Mouse (Mus musculus): ENCODE data around the gene Atl3. TPM values are rescaled to one million over a fixed set of nuclear protein-coding genes. Genes with fewer than 3 reads are reported as not detected.
A peak's percentile ranks its signal among the peaks of the same experiment; 100 is the strongest.

The Atl3 gene
- polyA plus RNA-seq, 1 experiment: 16.0 TPM

DNA sequence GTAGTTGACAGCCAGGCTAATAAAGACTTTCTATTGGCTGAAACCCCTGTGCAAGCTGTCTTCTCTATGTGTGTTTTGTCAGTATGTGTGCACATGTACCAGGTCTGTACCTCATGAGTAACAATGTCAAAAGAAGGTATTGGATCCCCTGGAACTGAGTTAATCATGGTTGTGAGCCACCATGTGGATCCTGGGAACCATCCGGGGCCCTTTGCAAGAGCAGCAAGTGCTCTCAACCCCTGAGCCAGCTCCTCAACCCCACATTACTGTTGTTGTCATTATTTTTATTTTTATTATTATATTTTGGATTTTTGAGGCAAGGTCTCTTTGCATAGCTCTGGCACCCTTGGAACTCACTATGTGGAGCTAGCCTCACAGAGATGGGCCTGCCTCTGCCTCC lies 62.8 kb downstream of the Atl3 start:
- H3K4me3 ChIP-seq (ENCODE audit: insufficient read depth, poor library complexity, severe bottlenecking): no peak overlapping the region
- no peaks in the 10 kb centered on the region for H3K27me3 ChIP-seq (ENCODE audit: control insufficient read depth, insufficient read depth, insufficient read length)
- H3K36me3 ChIP-seq (ENCODE audit: control insufficient read depth, insufficient read depth): no peaks in the 10 kb centered on the region
- H3K79me2 ChIP-seq (ENCODE audit: control insufficient read depth, insufficient read depth): no peaks in the 10 kb centered on the region
- no peaks in the 10 kb centered on the region for H3K79me3 ChIP-seq (ENCODE audit: low read depth)
- TF ChIP-seq USF1 (IDR thresholded peaks at IDR 0.05; ENCODE audit: low read depth) (no peak), MYOG (IDR thresholded peaks at IDR 0.05; ENCODE audit: control insufficient read depth, extremely low read depth, insufficient read length) (no peak), CTCF (IDR thresholded peaks at IDR 0.05; ENCODE audit: control insufficient read depth, insufficient read depth, insufficient read length) (no peak), MYOD1 (IDR thresholded peaks at IDR 0.05; ENCODE audit: control insufficient read depth, insufficient read length, low read depth) (no peak), FOSL1 (IDR thresholded peaks at IDR 0.05; ENCODE audit: insufficient read depth, low read length, poor library complexity, severe bottlenecking) (no peak)
- H3ac ChIP-seq (ENCODE audit: control insufficient read depth, insufficient read length, low read depth): no peak overlapping the region

DNA sequence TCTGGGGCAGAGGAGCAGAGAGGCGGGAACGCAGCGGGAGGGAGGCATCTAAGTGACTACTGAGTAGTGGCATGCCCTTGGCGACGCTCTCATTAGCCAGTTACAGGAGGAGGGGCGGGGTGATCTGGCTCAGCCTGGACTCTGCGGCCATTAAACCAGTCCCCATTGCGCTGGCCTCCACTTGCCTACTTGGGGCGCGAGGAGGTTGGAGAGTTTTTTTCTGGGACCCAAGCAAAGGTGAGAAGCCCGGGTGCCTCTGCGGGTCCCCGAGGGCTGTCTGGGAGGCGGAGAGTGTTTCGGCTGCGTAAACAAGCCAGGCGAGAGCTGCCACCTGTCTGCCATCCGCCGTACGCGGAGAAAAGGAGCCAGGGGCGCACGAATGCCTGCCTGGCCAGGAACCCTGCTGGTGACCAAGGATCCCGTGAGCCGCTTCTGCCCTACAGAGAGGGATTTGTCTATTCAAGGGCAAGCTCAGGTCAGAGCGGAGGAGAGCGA lies 63.5 kb downstream of the Atl3 start, which contains the start of gene Pla2g16:
Gene Pla2g16, plus strand, starts transcription at position 132 of the 495 bp plus-strand sequence.
- peak within 1 kb of the TSS; percentile 71 for H3ac ChIP-seq (ENCODE audit: control insufficient read depth, insufficient read length, low read depth)
- TF ChIP-seq MAX (IDR thresholded peaks at IDR 0.05) (peak; percentile 61), USF1 (IDR thresholded peaks at IDR 0.05; ENCODE audit: low read depth) (no peak), FOSL1 (IDR thresholded peaks at IDR 0.05; ENCODE audit: insufficient read depth, low read length, poor library complexity, severe bottlenecking) (no peak)

DNA sequence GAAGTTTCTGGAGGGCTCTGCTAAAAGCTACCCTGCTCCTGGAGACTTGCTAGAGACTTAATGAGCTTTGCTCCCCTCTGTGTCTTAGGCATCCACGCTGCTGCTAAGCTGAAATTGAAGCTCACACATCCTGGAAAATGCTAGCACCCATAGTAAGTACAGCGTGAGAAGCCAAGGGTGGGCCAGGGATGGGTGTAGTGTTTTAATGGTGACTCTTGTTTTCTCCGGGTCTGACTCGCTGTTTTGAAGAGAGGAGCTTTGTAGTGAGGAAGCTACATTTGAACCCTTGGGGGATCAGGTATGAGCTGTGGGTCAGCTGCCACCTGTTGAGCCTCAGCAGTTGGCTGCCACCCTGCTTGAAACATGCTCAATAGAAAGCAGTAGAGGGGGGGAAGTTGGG lies 64.0 kb downstream of the Atl3 start:
- TF ChIP-seq MAX (IDR thresholded peaks at IDR 0.05): no peak
- no peak for TF ChIP-seq MYOG (IDR thresholded peaks at IDR 0.05; ENCODE audit: control insufficient read depth, extremely low read depth, insufficient read length)
- no peak for TF ChIP-seq CTCF (IDR thresholded peaks at IDR 0.05; ENCODE audit: control insufficient read depth, insufficient read depth, insufficient read length)
- TF ChIP-seq CEBPB (IDR thresholded peaks at IDR 0.05; ENCODE audit: low read depth): no peak
- TF ChIP-seq FOSL1 (IDR thresholded peaks at IDR 0.05; ENCODE audit: insufficient read depth, low read length, poor library complexity, severe bottlenecking): no peak
- no peak for TF ChIP-seq USF1 (IDR thresholded peaks at IDR 0.05; ENCODE audit: low read depth)
- no peak for TF ChIP-seq MYOD1 (IDR thresholded peaks at IDR 0.05; ENCODE audit: control insufficient read depth, insufficient read length, low read depth)
- no peaks in the 10 kb centered on the region for H3K79me2 ChIP-seq (ENCODE audit: control insufficient read depth, insufficient read depth)
- peak overlapping the region; percentile 71 for H3ac ChIP-seq (ENCODE audit: control insufficient read depth, insufficient read length, low read depth)
- no peaks in the 10 kb centered on the region for H3K36me3 ChIP-seq (ENCODE audit: control insufficient read depth, insufficient read depth)
- peak overlapping the region; percentile 35 for H3K4me3 ChIP-seq (ENCODE audit: insufficient read depth, poor library complexity, severe bottlenecking)
- H3K79me3 ChIP-seq (ENCODE audit: low read depth): no peaks in the 10 kb centered on the region
- H3K27me3 ChIP-seq (ENCODE audit: control insufficient read depth, insufficient read depth, insufficient read length): no peaks in the 10 kb centered on the region

More for the DNA sequence above, 63.5 kb downstream of the Atl3 start, which contains the start of gene Pla2g16:
- peak within 1 kb of the TSS; percentile 35 for H3K4me3 ChIP-seq (ENCODE audit: insufficient read depth, poor library complexity, severe bottlenecking)
- no peaks in the 10 kb centered on the region for H3K79me2 ChIP-seq (ENCODE audit: control insufficient read depth, insufficient read depth)
- H3K27me3 ChIP-seq (ENCODE audit: control insufficient read depth, insufficient read depth, insufficient read length): no peaks in the 10 kb centered on the region
- no peaks in the 10 kb centered on the region for H3K79me3 ChIP-seq (ENCODE audit: low read depth)
- H3K36me3 ChIP-seq (ENCODE audit: control insufficient read depth, insufficient read depth): no peaks in the 10 kb centered on the region

DNA sequence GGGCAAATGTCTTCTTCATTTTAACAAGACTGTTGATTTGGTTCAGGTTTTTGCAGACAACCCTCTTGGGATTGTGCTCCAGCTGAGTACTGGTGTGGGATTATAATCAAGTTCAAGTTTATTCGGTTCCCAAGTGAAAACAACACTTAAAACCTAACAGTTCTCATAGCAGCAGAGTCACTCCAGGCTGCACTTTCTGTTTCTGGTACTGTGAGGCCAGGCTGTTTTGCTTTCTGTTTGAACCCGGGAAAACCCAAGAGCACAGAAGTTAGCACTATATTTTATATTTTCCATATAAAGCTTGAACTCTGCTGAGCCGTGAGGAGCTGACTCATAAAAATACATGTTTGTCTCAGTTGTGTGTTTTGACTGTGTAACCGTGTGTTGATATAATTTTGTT lies 64.8 kb downstream of the Atl3 start:
- Histone ChIP-seq H3K79me2 (ENCODE audit: control insufficient read depth, insufficient read depth) (no peaks in the 10 kb centered on the region), H3K27me3 (ENCODE audit: control insufficient read depth, insufficient read depth, insufficient read length) (no peaks in the 10 kb centered on the region), H3K79me3 (ENCODE audit: low read depth) (no peaks in the 10 kb centered on the region), H3ac (ENCODE audit: control insufficient read depth, insufficient read length, low read depth) (no peak overlapping the region), H3K36me3 (ENCODE audit: control insufficient read depth, insufficient read depth) (no peaks in the 10 kb centered on the region), H3K4me3 (ENCODE audit: insufficient read depth, poor library complexity, severe bottlenecking) (no peak overlapping the region)
- no peak for TF ChIP-seq CEBPB (IDR thresholded peaks at IDR 0.05; ENCODE audit: low read depth)
- TF ChIP-seq USF1 (IDR thresholded peaks at IDR 0.05; ENCODE audit: low read depth): no peak
- TF ChIP-seq MYOG (IDR thresholded peaks at IDR 0.05; ENCODE audit: control insufficient read depth, extremely low read depth, insufficient read length): no peak
- TF ChIP-seq FOSL1 (IDR thresholded peaks at IDR 0.05; ENCODE audit: insufficient read depth, low read length, poor library complexity, severe bottlenecking): no peak
- TF ChIP-seq MYOD1 (IDR thresholded peaks at IDR 0.05; ENCODE audit: control insufficient read depth, insufficient read length, low read depth): no peak
- TF ChIP-seq CTCF (IDR thresholded peaks at IDR 0.05; ENCODE audit: control insufficient read depth, insufficient read depth, insufficient read length): no peak
- TF ChIP-seq MAX (IDR thresholded peaks at IDR 0.05): no peak

DNA sequence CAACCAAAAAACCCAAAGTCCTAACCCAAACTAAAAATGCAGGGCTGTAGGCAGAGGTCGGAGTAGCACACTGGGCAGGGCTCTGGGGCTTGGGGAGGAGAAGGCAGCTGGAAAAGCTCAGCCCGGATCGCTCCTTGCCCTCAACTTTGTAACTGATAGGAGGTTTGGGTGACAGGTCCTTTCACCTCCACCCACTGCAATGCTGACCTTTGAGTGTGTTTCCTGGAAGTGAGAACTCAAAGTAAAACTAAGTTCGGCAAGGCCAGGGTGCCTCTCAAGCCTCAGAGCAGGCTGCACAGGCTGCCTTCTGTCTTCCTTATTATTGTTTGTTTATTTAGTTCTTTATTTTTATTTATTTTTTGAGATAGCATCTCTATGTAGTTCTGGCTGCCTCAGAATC lies 66.1 kb downstream of the Atl3 start:
- Histone ChIP-seq H3K79me2 (ENCODE audit: control insufficient read depth, insufficient read depth) (no peaks in the 10 kb centered on the region), H3K27me3 (ENCODE audit: control insufficient read depth, insufficient read depth, insufficient read length) (no peaks in the 10 kb centered on the region)
- TF ChIP-seq CEBPB (IDR thresholded peaks at IDR 0.05; ENCODE audit: low read depth) (no peak), FOSL1 (IDR thresholded peaks at IDR 0.05; ENCODE audit: insufficient read depth, low read length, poor library complexity, severe bottlenecking) (no peak), MYOD1 (IDR thresholded peaks at IDR 0.05; ENCODE audit: control insufficient read depth, insufficient read length, low read depth) (no peak), CTCF (IDR thresholded peaks at IDR 0.05; ENCODE audit: control insufficient read depth, insufficient read depth, insufficient read length) (no peak), MAX (IDR thresholded peaks at IDR 0.05) (no peak)

DNA sequence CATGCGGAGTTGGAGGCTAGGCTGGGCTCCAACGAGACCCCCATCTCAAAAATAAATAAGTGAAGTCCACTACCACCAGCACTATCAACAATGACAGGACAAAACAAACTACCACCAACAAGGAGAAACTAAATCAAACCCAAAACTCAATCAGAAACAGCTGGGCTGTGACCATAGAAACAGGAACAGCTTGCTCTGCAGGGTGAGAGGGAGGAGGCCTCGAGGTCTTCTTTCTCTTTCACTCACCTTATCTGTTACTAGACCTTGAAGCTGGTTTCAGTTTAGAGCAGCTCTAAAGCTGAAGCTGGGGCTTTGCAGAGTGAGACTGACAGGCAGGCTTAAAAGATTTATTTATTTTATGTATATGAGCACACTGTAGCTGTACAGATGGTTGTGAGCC lies 67.6 kb downstream of the Atl3 start:
- H3K4me3 ChIP-seq (ENCODE audit: insufficient read depth, poor library complexity, severe bottlenecking): no peak overlapping the region
- H3ac ChIP-seq (ENCODE audit: control insufficient read depth, insufficient read length, low read depth): no peak overlapping the region
- H3K79me3 ChIP-seq (ENCODE audit: low read depth): no peaks in the 10 kb centered on the region
- H3K79me2 ChIP-seq (ENCODE audit: control insufficient read depth, insufficient read depth): no peaks in the 10 kb centered on the region
- H3K36me3 ChIP-seq (ENCODE audit: control insufficient read depth, insufficient read depth): no peaks in the 10 kb centered on the region
- no peaks in the 10 kb centered on the region for H3K27me3 ChIP-seq (ENCODE audit: control insufficient read depth, insufficient read depth, insufficient read length)
- no peak for TF ChIP-seq MYOG (IDR thresholded peaks at IDR 0.05; ENCODE audit: control insufficient read depth, extremely low read depth, insufficient read length)
- no peak for TF ChIP-seq FOSL1 (IDR thresholded peaks at IDR 0.05; ENCODE audit: insufficient read depth, low read length, poor library complexity, severe bottlenecking)
- TF ChIP-seq CEBPB (IDR thresholded peaks at IDR 0.05; ENCODE audit: low read depth): no peak
- TF ChIP-seq MAX (IDR thresholded peaks at IDR 0.05): no peak
- TF ChIP-seq USF1 (IDR thresholded peaks at IDR 0.05; ENCODE audit: low read depth): no peak
- TF ChIP-seq CTCF (IDR thresholded peaks at IDR 0.05; ENCODE audit: control insufficient read depth, insufficient read depth, insufficient read length): no peak
- TF ChIP-seq MYOD1 (IDR thresholded peaks at IDR 0.05; ENCODE audit: control insufficient read depth, insufficient read length, low read depth): no peak

More for the DNA sequence above, 66.1 kb downstream of the Atl3 start:
- Histone ChIP-seq H3K79me3 (ENCODE audit: low read depth) (no peaks in the 10 kb centered on the region), H3K36me3 (ENCODE audit: control insufficient read depth, insufficient read depth) (no peaks in the 10 kb centered on the region), H3K4me3 (ENCODE audit: insufficient read depth, poor library complexity, severe bottlenecking) (no peak overlapping the region), H3ac (ENCODE audit: control insufficient read depth, insufficient read length, low read depth) (no peak overlapping the region)

All from C2C12 (cell line).